Mouse (Mus musculus): Measurements from ENCODE around the gene Lamb3. TPM values are rescaled to one million over a fixed set of nuclear protein-coding genes. Genes with fewer than 3 reads are reported as not detected.
"Not testable (repeated sequence)": the region's sequence is repeated elsewhere in the genome, so short reads cannot be mapped to it uniquely, and the experiment has no call there.

Gene Lamb3
- polyA plus RNA-seq, 1 experiment, result 4.6 TPM

- Histone ChIP-seq H3K4me3 (ENCODE audit: extremely low read depth, insufficient read depth, insufficient read length) (peak within 1 kb of the TSS; percentile 47), H3K27me3 (ENCODE audit: control insufficient read depth, insufficient read depth, low read length) (no peaks in the 10 kb centered on the region), H3K36me3 (ENCODE audit: control insufficient read depth, insufficient read depth, low read length) (no peaks in the 10 kb centered on the region), H3K27ac (ENCODE audit: insufficient read depth, low read length) (peak within 1 kb of the TSS; percentile 52), H3K4me1 (ENCODE audit: control insufficient read depth, insufficient read depth, insufficient read length) (peaks cover 4% of the 10 kb centered on the region; the same call in 1 of the 2 replicates)
- 0 out of 2 replicates have a peak, but pooled peaks have one; percentile 15 for TF ChIP-seq POLR2A (IDR thresholded peaks at IDR 0.05; ENCODE audit: low read depth, low read length)
- peak; percentile 7; the same call in 1 of the 2 replicates for TF ChIP-seq CTCF (IDR thresholded peaks at IDR 0.05; ENCODE audit: extremely low read depth, insufficient read depth, insufficient read length, insufficient replicate concordance)
- 15% methylated on average over 20 of the region's 23 CpGs for WGBS
- DNase-seq (ENCODE audit: low read depth in 1 of 2, low spot score in 2 of 2), result peak in 1 of 2 experiments; percentile 7
Observed at GRCm38 (mm10) chr1:193272916-193273601, 65.6 kb downstream of the Lamb3 start, which contains the start of gene G0s2. TSS of gene G0s2 (minus strand) at chr1:193273217.

- Histone ChIP-seq H3K27me3 (ENCODE audit: control insufficient read depth, insufficient read depth, low read length) (no peaks in the 10 kb centered on the region), H3K4me1 (ENCODE audit: control insufficient read depth, insufficient read depth, insufficient read length) (peaks cover 4% of the 10 kb centered on the region; the same call in 1 of the 2 replicates), H3K4me3 (ENCODE audit: extremely low read depth, insufficient read depth, insufficient read length) (no peak overlapping the region), H3K36me3 (ENCODE audit: control insufficient read depth, insufficient read depth, low read length) (no peaks in the 10 kb centered on the region), H3K27ac (ENCODE audit: insufficient read depth, low read length) (no peak overlapping the region)
- 78% methylated on average over 8 of the region's 8 CpGs for WGBS
- no peak for DNase-seq (ENCODE audit: low read depth in 1 of 2, low spot score in 2 of 2)
- no peak for TF ChIP-seq CTCF (IDR thresholded peaks at IDR 0.05; ENCODE audit: extremely low read depth, insufficient read depth, insufficient read length, insufficient replicate concordance)
- no peak for TF ChIP-seq POLR2A (IDR thresholded peaks at IDR 0.05; ENCODE audit: low read depth, low read length)
Observed at GRCm38 (mm10) chr1:193274407-193275071, 67.0 kb downstream of the Lamb3 start.

- Histone ChIP-seq H3K27me3 (ENCODE audit: control insufficient read depth, insufficient read depth, low read length) (no peaks in the 10 kb centered on the region), H3K4me1 (ENCODE audit: control insufficient read depth, insufficient read depth, insufficient read length) (no peaks in the 10 kb centered on the region; the same call in 1 of the 2 replicates), H3K36me3 (ENCODE audit: control insufficient read depth, insufficient read depth, low read length) (no peaks in the 10 kb centered on the region), H3K27ac (ENCODE audit: insufficient read depth, low read length) (no peak overlapping the region), H3K4me3 (ENCODE audit: extremely low read depth, insufficient read depth, insufficient read length) (no peak overlapping the region)
- WGBS, result 82% methylated on average over 6 of the region's 6 CpGs
- no peak for DNase-seq (ENCODE audit: low read depth in 1 of 2, low spot score in 2 of 2)
- no peak for TF ChIP-seq CTCF (IDR thresholded peaks at IDR 0.05; ENCODE audit: extremely low read depth, insufficient read depth, insufficient read length, insufficient replicate concordance)
- TF ChIP-seq POLR2A (IDR thresholded peaks at IDR 0.05; ENCODE audit: low read depth, low read length), result no peak
Observed at GRCm38 (mm10) chr1:193278414-193279045, 71.0 kb downstream of the Lamb3 start.

- 43% methylated on average over 4 of the region's 4 CpGs for WGBS
- DNase-seq (ENCODE audit: low read depth in 1 of 2, low spot score in 2 of 2), result no peak
- Histone ChIP-seq H3K27ac (ENCODE audit: insufficient read depth, low read length) (no peak overlapping the region), H3K4me1 (ENCODE audit: control insufficient read depth, insufficient read depth, insufficient read length) (no peaks in the 10 kb centered on the region; the same call in 1 of the 2 replicates), H3K4me3 (ENCODE audit: extremely low read depth, insufficient read depth, insufficient read length) (no peak overlapping the region), H3K36me3 (ENCODE audit: control insufficient read depth, insufficient read depth, low read length) (no peaks in the 10 kb centered on the region), H3K27me3 (ENCODE audit: control insufficient read depth, insufficient read depth, low read length) (no peaks in the 10 kb centered on the region)
- no peak for TF ChIP-seq CTCF (IDR thresholded peaks at IDR 0.05; ENCODE audit: extremely low read depth, insufficient read depth, insufficient read length, insufficient replicate concordance)
- no peak for TF ChIP-seq POLR2A (IDR thresholded peaks at IDR 0.05; ENCODE audit: low read depth, low read length)
Observed at GRCm38 (mm10) chr1:193279492-193279891, 72.0 kb downstream of the Lamb3 start.

- no peak overlapping the region for H3K27ac ChIP-seq (ENCODE audit: insufficient read depth, low read length)
- H3K4me1 ChIP-seq (ENCODE audit: control insufficient read depth, insufficient read depth, insufficient read length), result no peaks in the 10 kb centered on the region; the same call in 1 of the 2 replicates
- H3K27me3 ChIP-seq (ENCODE audit: control insufficient read depth, insufficient read depth, low read length), result no peaks in the 10 kb centered on the region
- TF ChIP-seq CTCF (IDR thresholded peaks at IDR 0.05; ENCODE audit: extremely low read depth, insufficient read depth, insufficient read length, insufficient replicate concordance) (no peak), POLR2A (IDR thresholded peaks at IDR 0.05; ENCODE audit: low read depth, low read length) (no peak)
- no peaks in the 10 kb centered on the region for H3K36me3 ChIP-seq (ENCODE audit: control insufficient read depth, insufficient read depth, low read length)
- no peak for DNase-seq (ENCODE audit: low read depth in 1 of 2, low spot score in 2 of 2)
- H3K4me3 ChIP-seq (ENCODE audit: extremely low read depth, insufficient read depth, insufficient read length), result no peak overlapping the region
- WGBS, result 92% methylated on average over 2 of the region's 2 CpGs
Observed at GRCm38 (mm10) chr1:193281344-193281743, 73.8 kb downstream of the Lamb3 start.

GRCm38 (mm10) chr1:193284228-193284779 is 76.8 kb downstream of the Lamb3 start:
- 90% methylated on average over 7 of the region's 7 CpGs for WGBS
- no peaks in the 10 kb centered on the region for H3K27me3 ChIP-seq (ENCODE audit: control insufficient read depth, insufficient read depth, low read length)
- no peaks in the 10 kb centered on the region for H3K36me3 ChIP-seq (ENCODE audit: control insufficient read depth, insufficient read depth, low read length)
- no peak overlapping the region for H3K4me3 ChIP-seq (ENCODE audit: extremely low read depth, insufficient read depth, insufficient read length)
- no peak for DNase-seq (ENCODE audit: low read depth in 1 of 2, low spot score in 2 of 2)
- H3K4me1 ChIP-seq (ENCODE audit: control insufficient read depth, insufficient read depth, insufficient read length), result no peaks in the 10 kb centered on the region; the same call in 1 of the 2 replicates
- TF ChIP-seq CTCF (IDR thresholded peaks at IDR 0.05; ENCODE audit: extremely low read depth, insufficient read depth, insufficient read length, insufficient replicate concordance) (no peak), POLR2A (IDR thresholded peaks at IDR 0.05; ENCODE audit: low read depth, low read length) (no peak)
- H3K27ac ChIP-seq (ENCODE audit: insufficient read depth, low read length), result no peak overlapping the region

- DNase-seq (ENCODE audit: low read depth in 1 of 2, low spot score in 2 of 2); H3K4me1 ChIP-seq (ENCODE audit: control insufficient read depth, insufficient read depth, insufficient read length); H3K27me3 ChIP-seq (ENCODE audit: control insufficient read depth, insufficient read depth, low read length); H3K36me3 ChIP-seq (ENCODE audit: control insufficient read depth, insufficient read depth, low read length); H3K4me3 ChIP-seq (ENCODE audit: extremely low read depth, insufficient read depth, insufficient read length): not testable (repeated sequence)
- WGBS, result 31% methylated on average over 3 of the region's 3 CpGs
- peak overlapping the region; percentile 47; the same call in 1 of the 2 replicates for H3K27ac ChIP-seq (ENCODE audit: insufficient read depth, low read length)
Observed at GRCm38 (mm10) chr1:193285766-193286325, 78.3 kb downstream of the Lamb3 start.

All from spleen, adult 2 months (tissue).